Mouse (Mus musculus) MEL (cell line): ENCODE measurements around the gene Gm44805.

Experiments
- BHLHE40 ChIP-seq: IDR thresholded peaks from 2 replicates; pipeline ENCODE4 v1.6.1; 2012; ENCODE audit warnings: low read depth, mild to moderate bottlenecking, inconsistent platforms, low read length, improper control_type of control experiment, borderline replicate concordance
- CHD2 ChIP-seq: IDR thresholded peaks from 2 replicates; pipeline ENCODE4 v1.6.1; 2011; ENCODE audit warnings: low read length, improper control_type of control experiment
- CTCF ChIP-seq, 3 experiments: IDR thresholded peaks in 2 of 3; conservative IDR thresholded peaks in 1 of 3; 2 replicates each; pipeline ENCODE4 v1.5.1; 2011 to 2012; ENCODE audit warnings: low read length in 3 of 3, low read depth in 2 of 3, mild to moderate bottlenecking in 2 of 3, improper control_type of control experiment in 1 of 3, inconsistent platforms in 1 of 3, mixed read lengths in 1 of 3, moderate library complexity in 1 of 3; ENCODE audit not compliant: control insufficient read depth in 1 of 3, insufficient read depth in 1 of 3, poor library complexity in 1 of 3, severe bottlenecking in 1 of 3
- E2F4 ChIP-seq: IDR thresholded peaks from 2 replicates; pipeline ENCODE4 v1.6.1; 2011; ENCODE audit warnings: low read depth, low read length, improper control_type of control experiment, borderline replicate concordance
- MYC ChIP-seq: IDR thresholded peaks from 2 replicates; pipeline ENCODE4 v1.6.1; 2011; ENCODE audit warnings: low read depth, mild to moderate bottlenecking, low read length, improper control_type of control experiment, moderate library complexity
- USF2 ChIP-seq, 2 experiments: IDR thresholded peaks; 2 replicates each; pipeline ENCODE4 v1.6.1; 2011 to 2012; ENCODE audit warnings: improper control_type of control experiment in 2 of 2, low read length in 2 of 2, borderline replicate concordance in 1 of 2, inconsistent platforms in 1 of 2, low read depth in 1 of 2, mild to moderate bottlenecking in 1 of 2; ENCODE audit not compliant: insufficient read depth in 1 of 2

GRCm38 (mm10) chr7:19724167-19724566 lies 42.9 kb upstream of the Gm44805 start:
- TF ChIP-seq CHD2 (no peak), BHLHE40 (no peak), E2F4 (no peak), MYC (no peak), CTCF (IDR thresholded peaks at IDR 0.05 in 2 of 3, conservative IDR thresholded peaks at IDR 0.05 in 1 of 3; ENCODE audit: control insufficient read depth in 1 of 3, insufficient read depth in 1 of 3, low read depth in 2 of 3, low read length in 3 of 3, poor library complexity in 1 of 3, severe bottlenecking in 1 of 3) (no peak), USF2 (IDR thresholded peaks at IDR 0.05; ENCODE audit: borderline replicate concordance in 1 of 2, insufficient read depth in 1 of 2, low read depth in 1 of 2, low read length in 2 of 2) (no peak)
